Mouse (Mus musculus) spleen, adult 2 months (tissue): Measurements from ENCODE around the gene Mylk3.

Experiments
- CTCF ChIP-seq: fragments of 200-500 bp; IDR thresholded peaks from 2 replicates; pipeline ENCODE4 v1.5.1; 2011; ENCODE audit warnings: mild to moderate bottlenecking, inconsistent platforms; ENCODE audit not compliant: insufficient read depth, insufficient read length, insufficient replicate concordance; ENCODE audit errors: extremely low read depth
- POLR2A ChIP-seq: fragments of 200-500 bp; IDR thresholded peaks from 2 replicates; pipeline ENCODE4 v1.6.1; 2011; ENCODE audit warnings: low read depth, low read length, inconsistent platforms

DNA sequence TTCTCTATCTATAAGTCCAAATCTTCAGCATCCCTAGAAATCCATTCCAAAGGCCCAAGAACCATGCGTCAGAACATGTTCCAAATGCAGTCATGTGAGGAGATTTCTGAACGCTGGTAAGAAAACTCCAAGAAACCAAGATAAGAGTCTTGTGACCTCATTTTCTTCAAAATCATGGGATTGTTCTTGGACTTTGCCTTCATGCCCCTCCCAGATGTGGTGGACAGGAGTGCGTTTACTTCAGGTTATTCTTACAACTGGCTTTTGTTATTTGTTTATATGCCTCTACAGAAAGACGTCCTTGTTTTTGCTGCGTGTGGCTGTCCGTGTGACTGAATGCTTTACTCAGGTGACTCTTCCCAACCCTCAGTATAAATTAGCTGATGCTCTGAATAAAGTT lies 7.1 kb upstream of the Mylk3 start:
- TF ChIP-seq CTCF (no peak), POLR2A (no peak)
